Mouse (Mus musculus) ES-E14 (cell line): ENCODE measurements around the gene Satb1. TPM values are rescaled to one million over a fixed set of nuclear protein-coding genes. Genes with fewer than 3 reads are reported as not detected.

Source experiments
- DNase-seq: peaks from one replicate; pipeline ENCODE4 v3.0.0-alpha.2; 2013; ENCODE audit warnings: low read depth, low spot score
- H3K27ac ChIP-seq: 2 replicates; pipeline ENCODE4 v1.5.1; 2012; ENCODE audit warnings: low read depth, mild to moderate bottlenecking, low read length, moderate library complexity, mixed read lengths; ENCODE audit not compliant: poor library complexity, insufficient read depth, severe bottlenecking
- H3K36me3 ChIP-seq: 2 replicates; pipeline ENCODE4 v1.6.1; 2012; ENCODE audit warnings: mild to moderate bottlenecking, low read length, moderate library complexity, mixed read lengths; ENCODE audit not compliant: control insufficient read depth, poor library complexity, insufficient read depth, severe bottlenecking
- H3K4me1 ChIP-seq, 2 experiments: fragments of 150-350 bp in 1 of 2; sonication (generic) in 1 of 2; 2 replicates each; pipeline ENCODE4 v1.6.1; 2012; ENCODE audit warnings: low read length in 2 of 2, mild to moderate bottlenecking in 1 of 2, mixed read lengths in 1 of 2; ENCODE audit not compliant: control insufficient read depth in 2 of 2, insufficient read depth in 2 of 2, poor library complexity in 1 of 2
- H3K4me3 ChIP-seq, 2 experiments: fragments of 150-350 bp in 1 of 2; sonication (generic) in 1 of 2; 2 replicates each; pipeline ENCODE4 v1.5.1; 2012; ENCODE audit warnings: low read length in 2 of 2, low read depth in 1 of 2, mild to moderate bottlenecking in 1 of 2, mixed read lengths in 1 of 2; ENCODE audit not compliant: insufficient read depth in 1 of 2, poor library complexity in 1 of 2, severe bottlenecking in 1 of 2
- H3K9ac ChIP-seq: 2 replicates; pipeline ENCODE4 v1.6.1; 2012; ENCODE audit warnings: low read depth, mild to moderate bottlenecking, low read length, mixed read lengths; ENCODE audit not compliant: poor library complexity, insufficient read depth, severe bottlenecking
- H3K9me3 ChIP-seq: fragments of 150-350 bp; sonication (generic); 2 replicates; pipeline ENCODE4 v1.6.1; 2012; ENCODE audit warnings: low read depth, mild to moderate bottlenecking, low read length; ENCODE audit not compliant: control insufficient read depth, insufficient read depth
- CHD2 ChIP-seq: IDR thresholded peaks from 2 replicates; pipeline ENCODE4 v1.6.1; 2014; ENCODE audit warnings: mild to moderate bottlenecking, low read depth, low read length, inconsistent platforms
- HCFC1 ChIP-seq: IDR thresholded peaks from 2 replicates; pipeline ENCODE4 v1.6.1; 2012; ENCODE audit warnings: low read length, inconsistent platforms, borderline replicate concordance; ENCODE audit not compliant: insufficient read depth
- MAFK ChIP-seq: IDR thresholded peaks from 2 replicates; pipeline ENCODE4 v1.6.1; 2014; ENCODE audit warnings: mild to moderate bottlenecking, low read depth, low read length, inconsistent platforms; ENCODE audit not compliant: insufficient read depth
- ZC3H11A ChIP-seq: IDR thresholded peaks from 2 replicates; pipeline ENCODE4 v1.6.1; 2012; ENCODE audit warnings: low read depth, mild to moderate bottlenecking, inconsistent platforms, low read length, borderline replicate concordance
- ZNF384 ChIP-seq: IDR thresholded peaks from 2 replicates; pipeline ENCODE4 v1.6.1; 2012; ENCODE audit warnings: low read depth, low read length, inconsistent platforms
- in situ Hi-C, 2 experiments: fragments of 600-800 bp; cut with MboI; formaldehyde crosslinking; loops; one replicate each; pipeline ENCODE4 v1.15.1; 2025; ENCODE audit warnings: low sequenced_read_pairs in 2 of 2, inconsistent platforms in 1 of 2; ENCODE audit not compliant: unreplicated experiment in 2 of 2
- total RNA-seq: library from RNA; depleted of rRNA; stranded (reverse); fragments of 300-350 nt; gene quantifications from 2 replicates; pipeline ENCODE4 v1.2.3, GENCODE M21; 2012

Gene Satb1
- total RNA-seq, 1 experiment = 4.1 TPM

DNA sequence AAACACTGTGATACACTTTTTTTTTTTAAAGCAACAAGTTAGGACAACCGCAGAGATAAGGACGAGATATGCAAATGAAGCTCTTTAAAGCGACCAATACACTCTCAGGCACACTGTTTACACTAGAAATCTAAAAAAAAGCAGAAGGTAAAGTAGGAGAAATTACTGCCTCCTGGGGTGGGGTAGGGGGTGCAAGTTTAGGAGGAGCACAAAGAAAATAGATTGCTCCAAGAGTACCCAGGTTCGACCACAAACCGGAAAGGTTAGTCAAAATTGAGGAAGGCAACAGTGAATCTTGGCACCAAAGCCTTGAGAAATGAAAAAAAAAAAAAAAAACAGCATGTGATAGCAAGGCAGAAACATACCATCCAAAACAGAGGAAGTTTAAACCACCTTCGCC is 18.8 kb downstream of the Satb1 start:
- no peak overlapping the region for H3K27ac ChIP-seq
- H3K36me3 ChIP-seq = no peaks in the 10 kb centered on the region
- H3K9me3 ChIP-seq = no peaks in the 10 kb centered on the region
- peaks cover 0 to 3% of the 10 kb centered on the region in 2 experiments; a peak in 1 of 4 replicates for H3K4me1 ChIP-seq
- no peak for DNase-seq
- H3K4me3 ChIP-seq = peak overlapping the region in 1 of 2 experiments; percentile 61; a peak in 1 of 4 replicates
- H3K9ac ChIP-seq = no peak overlapping the region
- in situ Hi-C loops = no loop called here
- no peak for TF ChIP-seq ZNF384
- no peak for TF ChIP-seq CHD2
- TF ChIP-seq HCFC1 = no peak
- TF ChIP-seq MAFK = no peak
- TF ChIP-seq ZC3H11A = no peak

DNA sequence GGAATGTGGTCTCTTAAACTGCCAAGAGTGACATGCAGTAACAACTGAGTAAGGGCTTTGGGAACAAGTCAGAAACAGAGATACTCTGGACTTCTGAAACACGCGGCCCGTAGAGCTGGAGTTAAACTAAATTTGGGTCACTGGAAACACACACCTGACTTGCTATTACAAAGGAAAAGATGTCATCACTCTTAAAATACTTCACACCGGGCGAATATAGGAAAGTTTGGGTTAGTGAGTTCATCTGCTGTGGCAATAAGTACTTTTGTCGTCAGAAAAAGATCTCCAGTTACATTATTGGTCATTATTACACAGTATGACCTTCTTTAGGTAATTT is 19.3 kb downstream of the Satb1 start:
- TF ChIP-seq ZC3H11A = no peak
- 0 out of 2 replicates have a peak, but pooled peaks have one; percentile 3 for TF ChIP-seq HCFC1
- DNase-seq = peak; percentile 16
- peak overlapping the region; percentile 45 for H3K9ac ChIP-seq
- peaks cover 0 to 3% of the 10 kb centered on the region in 2 experiments; a peak in 1 of 4 replicates for H3K4me1 ChIP-seq
- no peaks in the 10 kb centered on the region for H3K9me3 ChIP-seq
- H3K4me3 ChIP-seq = peak overlapping the region; percentile 61 to 98
- H3K27ac ChIP-seq = no peak overlapping the region
- H3K36me3 ChIP-seq = no peaks in the 10 kb centered on the region
- in situ Hi-C loops = no loop called here

GRCm38 (mm10) chr17:51812942-51813783 is 19.9 kb downstream of the Satb1 start:
- in situ Hi-C loops = no loop called here
- peak; percentile 43 for DNase-seq
- TF ChIP-seq CHD2 (no peak), HCFC1 (0 out of 2 replicates have a peak, but pooled peaks have one; percentile 14)
- peak overlapping the region; percentile 91 for H3K9ac ChIP-seq
- H3K36me3 ChIP-seq = no peaks in the 10 kb centered on the region
- H3K9me3 ChIP-seq = no peaks in the 10 kb centered on the region
- H3K4me3 ChIP-seq = peak overlapping the region; percentile 91 to 98
- peaks cover 0 to 3% of the 10 kb centered on the region in 2 experiments; a peak in 1 of 4 replicates for H3K4me1 ChIP-seq
- H3K27ac ChIP-seq = no peak overlapping the region

DNA sequence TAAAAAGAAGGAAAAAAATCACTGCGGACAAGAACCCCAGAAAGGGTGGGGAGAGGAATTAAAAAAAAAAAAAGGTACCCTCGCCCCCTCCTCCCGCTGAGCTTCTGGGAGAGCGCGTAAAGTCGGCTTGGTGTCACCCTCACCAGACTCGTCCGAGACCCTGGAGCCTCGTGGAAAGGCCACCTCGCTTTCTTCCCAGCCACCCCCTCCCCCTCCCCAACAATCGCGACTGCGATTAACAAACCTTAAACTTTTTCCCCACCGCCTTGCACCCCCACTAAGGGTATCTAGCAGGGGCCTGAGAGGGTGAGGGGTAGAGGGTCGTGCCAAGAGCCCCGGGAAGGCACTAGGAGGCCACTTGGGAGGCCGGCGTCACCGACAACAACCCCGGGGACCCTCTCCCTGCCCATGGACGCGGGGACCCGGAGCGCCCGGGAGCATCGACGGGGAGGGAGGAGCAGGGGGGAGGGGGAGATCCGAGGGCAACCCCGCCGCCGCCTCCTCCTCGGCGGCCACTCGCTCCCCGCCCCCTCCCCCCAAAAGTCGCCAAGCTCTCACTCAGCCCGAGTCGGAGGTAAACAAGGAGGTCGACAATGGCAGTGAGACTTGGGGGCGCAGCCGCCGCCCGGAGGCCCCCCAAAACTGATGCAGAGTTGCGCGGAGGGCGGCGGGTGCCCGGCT is 20.7 kb downstream of the Satb1 start:
- peak overlapping the region; percentile 91 to 98 for H3K4me3 ChIP-seq
- no peaks in the 10 kb centered on the region for H3K9me3 ChIP-seq
- DNase-seq = peak; percentile 13
- peak overlapping the region; percentile 91 for H3K9ac ChIP-seq
- H3K36me3 ChIP-seq = no peaks in the 10 kb centered on the region
- TF ChIP-seq CHD2 (no peak), MAFK (no peak), ZC3H11A (no peak), ZNF384 (peak; percentile 37; the same call in 1 of the 2 replicates), HCFC1 (0 out of 2 replicates have a peak, but pooled peaks have one; percentile 13)
- H3K4me1 ChIP-seq = peaks cover 0 to 3% of the 10 kb centered on the region in 2 experiments; a peak in 1 of 4 replicates
- H3K27ac ChIP-seq = no peak overlapping the region
- in situ Hi-C loops = no loop called here
